Mouse (Mus musculus): Measurements from ENCODE around the gene Noc3l. TPM values are rescaled to one million over a fixed set of nuclear protein-coding genes. Genes with fewer than 3 reads are reported as not detected.

Gene Noc3l
- polyA plus RNA-seq (2012; rRNA removed) = 2.9 and 3.3 TPM in 2 replicates

DNA sequence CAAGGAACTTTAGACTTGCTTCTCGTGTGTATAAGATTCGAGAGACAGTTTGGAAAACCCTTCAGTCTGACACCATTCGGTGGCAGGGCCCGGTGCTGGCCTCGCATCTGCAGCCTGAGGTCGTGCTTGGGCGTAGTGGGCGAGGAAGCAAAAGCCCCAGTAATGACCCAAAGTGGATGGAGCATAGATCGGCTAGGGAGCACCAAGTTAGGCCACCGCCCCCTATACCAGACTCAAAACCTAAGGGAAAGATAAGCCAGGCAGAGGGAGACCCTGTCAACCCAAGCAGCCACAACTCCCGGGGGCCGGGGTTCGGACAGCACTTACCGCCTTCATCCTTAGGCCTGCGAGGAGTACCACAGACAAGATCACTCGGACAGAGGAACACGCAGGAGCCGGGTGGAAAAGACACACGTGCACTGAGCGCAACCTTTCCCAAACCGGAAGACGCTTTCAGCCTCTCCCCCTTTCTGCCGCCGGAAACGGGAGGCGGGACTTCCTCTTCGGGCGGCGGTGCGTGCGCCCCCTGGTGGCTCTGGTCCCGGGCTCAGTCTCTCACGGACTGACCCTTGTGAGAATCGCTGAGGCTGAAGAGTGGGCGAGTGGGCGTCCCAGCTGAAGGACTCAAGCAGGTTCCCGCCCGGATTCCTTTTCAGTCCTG is at the start of gene Noc3l:
Gene Noc3l (minus strand): TSS at position 472 of the 661 bp plus-strand sequence.
- WGBS = under 1% methylated on average over 38 of the region's 38 CpGs
- peak; percentile 55 for DNase-seq (ENCODE audit: low read depth, low spot score)

DNA sequence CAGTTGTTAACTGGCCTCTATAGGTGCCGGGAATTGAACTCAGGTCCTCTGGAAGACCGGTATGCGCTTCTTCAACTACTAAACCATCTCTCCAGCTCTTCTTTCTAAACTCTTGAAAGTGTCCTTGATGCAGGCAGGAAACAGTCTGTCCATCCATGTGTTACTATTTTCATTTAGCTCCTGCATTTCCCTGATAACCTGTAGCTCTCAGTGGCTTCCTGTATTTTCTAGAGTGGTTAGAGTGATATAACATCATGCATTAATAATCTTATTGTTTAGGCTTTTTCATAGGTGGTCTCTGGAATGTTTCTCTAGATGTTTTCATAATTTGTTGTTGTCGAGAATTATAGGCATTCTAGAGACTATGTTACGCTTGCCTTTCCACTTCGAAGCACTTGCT is 43.5 kb upstream of the Noc3l start:
- DNase-seq (ENCODE audit: low read depth, low spot score) = no peak
- 91% methylated on average over 6 of the region's 6 CpGs for whole genome bisulfite sequencing

DNA sequence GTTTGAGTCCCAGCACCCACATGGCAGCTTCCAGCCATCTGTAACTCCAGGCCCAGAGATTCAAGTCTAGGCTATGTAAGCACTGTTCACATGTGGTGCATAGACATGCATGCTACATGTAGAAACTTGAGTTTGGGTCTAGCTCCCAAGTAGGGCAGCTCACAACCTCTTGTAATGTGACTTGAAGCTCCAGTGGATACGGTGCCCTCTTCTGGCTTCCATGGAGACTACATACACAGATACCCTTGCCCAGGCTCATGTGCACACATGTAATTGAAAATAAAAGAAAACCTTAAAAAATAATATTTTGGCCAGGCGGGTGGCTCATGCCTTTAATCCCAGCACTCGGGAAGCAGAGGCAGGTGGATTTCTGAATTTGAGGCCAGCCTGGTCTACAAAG is 39.2 kb upstream of the Noc3l start:
- 95% methylated on average over 3 of the region's 3 CpGs for WGBS
- no peak for DNase-seq (ENCODE audit: low read depth, low spot score)

DNA sequence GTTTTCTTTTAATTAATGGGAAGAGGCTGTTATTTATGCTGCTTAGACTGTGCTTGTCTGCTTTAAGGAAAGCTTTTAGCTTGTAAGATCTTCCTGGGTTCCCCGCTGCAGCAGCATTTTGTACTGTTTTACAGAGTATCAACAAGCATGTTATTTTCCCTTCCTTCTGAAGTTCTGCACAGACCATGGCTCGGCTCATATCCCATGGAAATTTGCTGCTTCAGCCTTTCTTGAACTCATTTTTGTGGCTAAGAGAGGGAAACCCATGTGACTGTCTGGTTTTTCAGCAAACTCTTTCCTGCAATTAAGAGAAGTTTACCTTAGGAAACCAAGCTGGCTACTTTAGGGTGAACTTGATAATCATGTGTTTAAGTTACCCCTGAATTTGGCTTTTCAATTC is 27.3 kb upstream of the Noc3l start:
- 68% methylated on average over 2 of the region's 2 CpGs for WGBS
- DNase-seq (ENCODE audit: low read depth, low spot score) = no peak

DNA sequence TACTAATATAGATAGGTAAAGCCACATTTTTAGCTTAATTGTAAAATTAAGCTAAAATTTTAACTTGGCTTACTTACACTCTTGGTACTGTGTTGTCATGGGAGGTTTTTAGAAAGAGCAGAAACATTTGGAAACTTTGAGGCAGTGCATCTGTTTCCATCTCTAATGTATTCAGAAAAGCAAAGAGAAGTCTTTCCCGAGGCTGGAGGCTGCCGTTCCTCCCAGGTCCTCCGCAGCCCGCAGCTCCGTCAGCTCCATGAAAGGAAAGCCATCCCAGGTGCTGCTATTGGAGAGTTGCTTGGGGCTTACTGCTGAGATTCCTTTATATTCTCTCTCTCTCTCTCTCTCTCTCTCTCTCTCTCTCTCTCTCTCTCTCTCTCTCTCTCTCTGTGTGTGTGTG is 25.8 kb upstream of the Noc3l start:
- no peak for DNase-seq (ENCODE audit: low read depth, low spot score)
- 77% methylated on average over 5 of the region's 5 CpGs for WGBS

DNA sequence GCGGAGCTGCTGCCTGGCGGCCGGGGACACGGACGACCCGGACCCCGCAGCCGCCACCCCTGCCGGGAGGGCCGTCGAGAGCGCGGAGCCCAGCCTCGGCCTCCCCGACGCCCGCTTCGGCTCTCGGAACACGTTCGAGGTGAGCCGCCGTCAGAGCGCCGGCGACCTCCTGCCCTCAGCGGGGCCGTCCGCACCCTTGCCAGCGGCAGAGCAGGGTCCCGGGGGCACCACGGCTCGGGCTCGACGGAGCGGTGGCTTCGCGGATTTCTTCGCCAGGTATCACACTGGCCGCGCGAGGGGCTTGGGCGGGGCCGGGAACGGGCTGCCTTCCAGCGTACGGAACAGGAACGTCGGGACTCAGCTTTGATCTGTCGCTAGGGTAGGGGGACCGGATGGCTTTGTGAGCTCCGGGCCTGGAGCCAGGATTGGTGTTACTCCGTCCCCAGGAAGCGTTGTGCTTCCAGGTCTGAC is 18.2 kb upstream of the Noc3l start:
- WGBS = under 1% methylated on average over 53 of the region's 54 CpGs
- DNase-seq (ENCODE audit: low read depth, low spot score) = no peak

DNA sequence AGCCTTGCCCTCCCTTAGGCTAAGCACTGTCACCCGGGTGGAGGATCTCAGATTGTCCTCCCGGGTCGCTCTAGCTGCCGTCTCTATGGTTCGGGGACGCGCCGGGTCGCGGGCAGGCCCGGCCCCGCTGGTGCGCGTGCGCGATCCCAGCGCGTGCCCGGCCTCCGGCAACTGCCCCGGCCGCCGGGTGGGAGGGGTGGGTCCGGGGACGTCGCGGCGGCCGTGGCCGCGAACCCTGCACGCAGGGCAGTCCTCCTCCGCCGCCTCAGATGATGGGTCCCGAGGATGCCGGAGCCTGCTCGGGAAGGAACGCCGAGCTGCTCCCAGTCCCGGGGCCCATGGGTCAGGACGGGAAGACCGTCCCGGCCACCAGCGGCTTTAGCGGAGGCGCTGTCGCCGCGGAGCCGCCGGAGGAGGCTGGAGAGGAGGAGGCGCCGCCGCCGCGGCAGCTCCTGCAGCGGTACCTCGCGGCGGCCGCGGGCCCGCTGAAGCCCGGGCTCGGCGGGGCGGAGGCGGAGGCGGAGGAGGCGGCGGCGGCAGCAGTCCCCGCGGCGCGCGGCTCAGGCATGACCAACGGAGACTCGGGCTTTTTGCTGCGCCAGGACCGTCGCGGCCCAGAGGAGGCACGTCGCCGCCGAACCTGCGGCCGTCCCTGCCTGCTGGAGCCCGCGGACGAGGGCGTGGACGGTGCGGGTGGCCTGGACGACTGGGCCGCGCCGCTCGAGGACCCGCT is 17.6 kb upstream of the Noc3l start, which contains the start of gene Tbc1d12:
Gene Tbc1d12 (plus strand): TSS at position 142 of the 733 bp plus-strand sequence.
- DNase-seq (ENCODE audit: low read depth, low spot score) = peak; percentile 76
- under 1% methylated on average over 99 of the region's 101 CpGs for WGBS

DNA sequence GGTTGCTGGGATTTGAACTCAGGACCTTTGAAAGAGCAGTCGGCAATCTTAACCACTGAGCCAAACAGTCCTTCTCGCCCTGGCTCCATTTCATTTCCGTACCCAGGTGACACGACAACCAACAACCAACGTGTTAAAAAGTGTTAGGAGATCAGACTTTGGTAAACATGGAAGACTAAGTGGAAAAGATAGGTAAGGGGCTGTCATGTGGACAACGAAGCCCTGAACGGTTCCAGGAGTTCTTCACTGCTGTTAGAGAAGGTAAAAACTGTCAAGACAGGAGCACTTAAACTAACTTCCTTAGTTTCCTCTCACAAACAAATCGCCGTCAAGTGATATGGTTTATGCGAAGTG is 17.0 kb upstream of the Noc3l start:
- 15% methylated on average over 10 of the region's 10 CpGs for WGBS
- DNase-seq (ENCODE audit: low read depth, low spot score) = no peak

DNA sequence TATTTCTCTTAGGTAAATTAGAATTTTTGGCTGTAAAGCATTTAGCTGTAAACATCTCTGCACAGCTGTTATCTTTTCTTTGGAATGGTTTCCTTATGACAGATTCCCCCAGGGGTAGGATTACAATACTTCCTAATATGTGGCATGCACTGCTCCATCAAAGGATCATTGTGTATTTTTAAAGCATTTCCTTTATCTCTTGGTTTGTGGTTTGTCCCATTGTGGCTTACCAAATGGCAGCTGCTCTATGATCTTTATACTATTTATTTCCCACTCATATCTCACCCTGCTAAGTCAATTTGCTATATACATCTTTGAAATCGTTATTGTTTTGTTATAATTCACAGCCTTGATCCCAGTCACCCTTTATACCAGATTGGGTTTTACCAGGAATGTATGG is 14.2 kb upstream of the Noc3l start:
- DNase-seq (ENCODE audit: low read depth, low spot score) = no peak
- WGBS = 22% methylated on average over 1 of the region's 1 CpGs

DNA sequence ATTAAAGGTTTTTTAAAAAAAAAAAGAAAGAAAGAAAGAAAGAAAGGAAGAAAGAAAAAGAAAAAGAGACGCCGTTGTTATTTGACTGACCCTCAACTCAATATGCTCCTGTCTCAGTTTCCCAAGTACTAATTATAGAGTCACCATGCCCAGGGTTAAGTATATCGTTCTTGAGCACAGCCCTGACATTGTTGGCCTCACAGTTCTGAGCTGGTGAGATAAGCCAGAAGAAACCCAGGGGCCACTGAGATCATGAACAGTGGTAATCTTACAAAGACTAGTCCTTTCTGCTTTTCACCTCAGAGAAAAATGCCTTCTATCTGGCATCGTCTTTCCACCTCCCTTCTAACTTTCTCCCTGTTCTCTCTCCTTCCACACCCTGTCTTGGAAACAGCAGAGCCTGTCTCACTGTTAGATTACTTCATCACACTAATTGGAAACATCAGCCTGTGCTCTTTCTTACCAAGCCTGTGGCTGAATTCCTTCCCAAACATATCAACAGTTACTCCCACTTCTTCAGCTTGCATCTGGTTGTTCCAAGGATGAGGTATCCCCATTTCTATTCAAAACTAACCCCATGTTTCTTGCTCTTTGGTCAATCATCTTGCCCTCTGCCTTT is 1.3 kb upstream of the Noc3l start:
- WGBS = 87% methylated on average over 4 of the region's 4 CpGs
- DNase-seq (ENCODE audit: low read depth, low spot score) = no peak

DNA sequence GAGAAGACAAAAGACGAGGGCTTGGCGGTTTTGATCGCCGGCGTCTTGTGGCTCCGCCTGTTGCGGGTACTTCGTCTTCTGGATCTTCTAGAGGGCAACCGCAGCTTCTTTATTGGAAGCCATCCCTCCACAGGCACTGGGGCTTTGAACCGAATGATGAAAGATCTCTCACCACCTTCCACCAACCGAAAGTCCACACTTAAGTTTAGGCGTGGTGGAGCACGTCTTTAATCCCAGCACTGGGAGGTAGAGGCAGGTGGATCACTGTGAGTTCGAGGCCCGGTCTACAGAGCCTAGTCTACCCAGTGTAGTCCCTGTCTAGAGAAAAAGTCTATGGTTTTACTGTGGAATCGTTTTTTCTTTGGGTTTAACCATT is 378 bp upstream of the Noc3l start:
- 9% methylated on average over 16 of the region's 16 CpGs for WGBS
- no peak for DNase-seq (ENCODE audit: low read depth, low spot score)

DNA sequence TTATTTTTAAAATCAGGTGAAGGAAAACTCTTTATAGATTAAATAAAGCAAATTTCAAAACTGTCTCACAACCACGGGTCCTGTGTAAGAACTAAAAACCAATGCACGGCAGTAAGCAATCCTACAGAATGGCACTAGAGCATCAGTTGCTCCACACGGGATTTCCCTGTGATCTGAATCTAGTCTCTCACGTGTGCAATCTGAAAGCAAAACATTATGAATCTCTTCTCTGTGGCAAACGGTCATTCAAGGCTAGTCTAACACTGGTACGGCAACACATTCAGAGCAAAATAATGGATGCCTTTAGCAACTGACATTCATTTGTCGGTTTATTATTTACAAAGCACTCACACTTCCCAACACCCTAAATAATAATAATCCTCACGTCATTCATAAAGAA is 846 bp downstream of the Noc3l start:
- no peak for DNase-seq (ENCODE audit: low read depth, low spot score)
- 14% methylated on average over 8 of the region's 8 CpGs for WGBS

DNA sequence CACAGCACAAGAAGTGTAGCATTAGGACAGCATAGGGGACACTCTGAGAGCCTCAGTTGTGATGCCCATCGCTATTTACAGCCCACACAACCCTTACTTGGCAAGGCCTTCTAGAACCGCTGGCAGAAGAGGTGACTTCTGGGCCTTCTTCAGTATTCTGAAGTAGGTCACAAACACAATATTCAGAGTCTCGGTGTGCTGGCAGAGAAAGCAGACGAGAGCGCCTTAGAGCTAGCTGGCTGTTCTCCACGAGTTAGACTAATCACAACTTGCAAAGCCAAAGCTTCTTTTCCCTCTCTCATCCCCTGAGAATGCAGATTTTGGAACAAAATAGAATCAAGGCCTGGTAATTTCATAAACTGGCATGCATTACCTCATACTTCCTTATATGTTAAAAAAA is 20.2 kb downstream of the Noc3l start:
- DNase-seq (ENCODE audit: low read depth, low spot score) = no peak
- 78% methylated on average over 6 of the region's 6 CpGs for WGBS

DNA sequence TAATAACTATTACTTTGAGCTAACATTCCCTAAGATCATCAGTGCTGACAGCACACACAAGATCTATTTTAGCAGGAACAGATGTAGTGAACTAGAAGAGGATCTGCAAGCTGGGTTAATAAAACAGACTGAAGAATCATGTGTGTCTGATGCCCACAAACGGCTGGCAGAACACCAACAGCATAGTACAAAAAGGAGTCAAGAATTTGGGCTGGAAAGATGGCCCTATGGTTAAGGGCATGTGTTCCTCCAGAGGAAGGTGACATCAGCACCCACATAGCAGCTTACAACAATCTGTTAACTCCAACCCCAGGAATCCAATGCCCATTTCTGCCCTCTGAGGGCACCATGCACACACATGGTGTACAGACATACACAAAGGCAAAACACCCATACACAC is 20.7 kb downstream of the Noc3l start:
- WGBS = 86% methylated on average over 1 of the region's 1 CpGs
- no peak for DNase-seq (ENCODE audit: low read depth, low spot score)

DNA sequence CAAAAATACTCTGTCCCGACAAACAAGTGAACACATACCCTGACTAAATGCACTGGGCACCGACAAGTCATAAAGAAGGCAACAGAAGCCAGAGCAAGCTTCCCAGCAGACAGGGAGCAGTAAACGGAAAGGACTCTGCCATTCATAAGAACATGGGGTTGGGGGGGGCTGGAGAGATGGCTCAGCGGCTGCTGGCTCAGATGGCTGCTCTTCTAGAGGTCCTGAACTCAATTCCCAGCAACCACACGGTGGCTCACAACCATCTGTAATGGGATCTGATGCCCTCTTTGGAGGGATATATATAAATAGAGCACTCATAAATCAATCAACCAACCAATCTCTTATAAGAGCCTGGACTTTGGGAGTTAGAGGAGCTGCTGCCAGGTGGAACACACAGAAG is 22.5 kb downstream of the Noc3l start:
- no peak for DNase-seq (ENCODE audit: low read depth, low spot score)
- WGBS = 69% methylated on average over 5 of the region's 5 CpGs

DNA sequence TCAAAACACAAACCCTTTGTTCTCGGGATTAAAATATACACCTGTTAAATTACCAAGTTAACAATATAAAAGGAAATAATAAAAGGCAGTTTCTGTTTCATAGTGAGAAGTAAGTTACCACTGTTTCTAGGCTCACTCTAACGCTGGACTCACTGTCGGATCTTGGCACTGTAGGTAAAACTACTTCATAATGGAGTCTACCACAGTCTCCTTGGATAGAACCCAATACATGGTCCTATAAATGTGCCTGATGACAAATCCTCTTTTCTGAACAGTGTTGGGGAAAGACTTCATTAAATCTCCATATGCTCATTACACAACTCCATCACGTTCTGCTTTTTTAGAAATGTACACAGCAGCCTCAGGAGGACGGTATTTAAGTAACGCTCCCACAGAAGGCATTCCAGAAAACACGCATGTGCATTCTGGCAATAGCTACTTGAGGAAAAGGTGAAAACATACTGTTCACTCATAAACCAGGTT is 25.4 kb downstream of the Noc3l start:
- no peak for DNase-seq (ENCODE audit: low read depth, low spot score)
- 84% methylated on average over 7 of the region's 7 CpGs for WGBS

DNA sequence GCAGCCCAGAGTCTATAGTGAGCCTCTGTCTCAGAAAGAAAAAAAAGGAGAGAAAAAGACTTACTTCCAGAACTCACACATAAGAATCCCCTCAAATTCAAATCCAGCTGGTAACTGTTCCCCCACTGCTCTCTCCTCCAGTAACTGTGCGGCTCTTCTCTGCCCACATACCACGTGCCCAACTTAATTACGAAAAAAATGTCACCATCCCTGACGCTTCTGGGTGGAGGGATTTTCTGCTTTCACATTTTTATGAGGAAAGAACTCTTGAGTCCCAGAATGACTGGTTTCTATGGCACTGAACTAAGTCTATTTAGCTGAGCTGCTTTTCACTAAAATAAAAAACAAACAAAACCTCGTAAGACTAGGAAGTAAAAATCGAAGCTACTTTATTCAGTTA is 31.3 kb downstream of the Noc3l start:
- DNase-seq (ENCODE audit: low read depth, low spot score) = no peak
- WGBS = 94% methylated on average over 6 of the region's 6 CpGs

DNA sequence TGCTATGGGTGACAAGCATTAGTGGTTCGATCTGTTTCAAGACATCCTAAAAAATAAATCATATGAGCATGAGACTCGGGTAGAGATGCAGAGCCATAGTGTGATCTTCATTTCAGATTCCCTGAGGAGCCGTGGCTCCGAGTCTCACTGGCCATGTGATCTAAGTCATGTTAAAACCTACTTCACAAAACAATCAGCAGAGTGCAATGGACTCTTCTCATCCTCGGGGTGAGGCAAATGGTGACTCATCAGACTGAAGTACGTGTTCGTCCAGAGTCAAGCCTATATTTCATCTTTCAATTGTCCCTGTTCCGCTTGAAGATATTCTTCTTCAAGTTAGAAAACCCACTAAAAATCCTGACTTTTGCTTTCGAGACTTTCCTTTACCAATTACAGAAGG is 35.5 kb downstream of the Noc3l start:
- DNase-seq (ENCODE audit: low read depth, low spot score) = no peak
- WGBS = 78% methylated on average over 9 of the region's 9 CpGs

DNA sequence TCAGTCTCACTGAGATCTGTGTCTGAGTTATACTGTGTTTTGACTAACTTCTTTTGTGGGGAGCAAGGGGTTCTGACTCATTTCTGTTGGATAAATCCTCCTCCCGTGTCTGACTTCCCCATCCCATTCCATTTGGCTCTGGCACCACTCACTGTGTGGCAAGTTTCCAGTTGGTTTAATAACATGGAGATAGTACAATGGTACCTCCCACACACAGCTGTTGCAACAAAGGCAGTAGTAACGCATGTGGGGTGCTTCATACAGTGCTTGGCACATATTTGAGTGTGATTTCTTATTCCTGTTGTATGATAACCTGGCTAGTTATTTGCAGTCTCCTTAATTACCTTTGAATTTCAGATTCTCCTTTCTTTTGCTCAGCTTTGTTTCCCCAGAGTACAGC is 40.2 kb downstream of the Noc3l start:
- WGBS = 12% methylated on average over 2 of the region's 2 CpGs
- DNase-seq (ENCODE audit: low read depth, low spot score) = no peak

DNA sequence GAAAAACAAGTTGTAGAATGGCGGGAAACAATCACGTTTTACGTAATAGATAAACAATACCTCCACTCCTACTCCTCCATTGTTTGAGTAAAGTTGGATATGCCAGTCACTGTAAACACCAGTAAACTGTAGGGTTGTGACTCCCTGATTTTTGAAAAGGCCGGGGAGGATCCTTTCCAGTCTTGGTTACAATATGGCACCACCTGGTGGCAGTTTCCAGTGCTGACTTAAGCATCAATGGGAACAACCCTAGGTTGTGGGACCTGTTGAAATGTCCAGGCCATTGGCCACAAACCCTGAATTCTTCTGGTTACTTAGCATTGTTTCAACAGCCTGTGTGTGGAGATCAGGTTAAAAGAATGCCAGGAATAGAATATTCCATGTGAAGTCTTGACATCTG is 43.5 kb downstream of the Noc3l start:
- DNase-seq (ENCODE audit: low read depth, low spot score) = no peak
- 39% methylated on average over 4 of the region's 4 CpGs for WGBS

DNA sequence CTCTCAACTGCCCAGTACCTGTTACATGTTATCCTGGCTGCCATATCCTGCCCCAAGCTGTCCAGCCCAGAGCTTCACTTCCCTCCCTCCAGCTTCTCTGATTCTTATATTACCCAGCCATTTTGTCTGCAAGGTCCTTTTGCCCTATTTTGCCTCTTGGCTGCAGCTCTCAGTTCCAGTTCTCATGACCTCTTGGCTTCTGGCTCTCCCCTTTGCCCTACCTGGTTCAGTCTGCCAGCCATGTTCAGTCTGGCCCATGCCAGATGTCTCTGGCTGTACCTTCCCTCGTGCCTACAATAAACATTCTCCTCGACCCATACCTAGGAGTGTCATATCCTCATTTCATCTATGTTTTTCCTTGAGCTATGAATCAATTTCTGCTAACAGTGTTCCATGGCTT is 52.7 kb downstream of the Noc3l start:
- 26% methylated on average over 2 of the region's 2 CpGs for WGBS
- no peak for DNase-seq (ENCODE audit: low read depth, low spot score)
